Mouse (Mus musculus): Measurements from ENCODE around the gene 1700025G04Rik. TPM values are rescaled to one million over a fixed set of nuclear protein-coding genes. Genes with fewer than 3 reads are reported as not detected.
"Not testable (repeated sequence)": the region's sequence is repeated elsewhere in the genome, so short reads cannot be mapped to it uniquely, and the experiment has no call there.

Gene 1700025G04Rik
- total RNA-seq, 2 experiments from 2014 or later, result 28.5 TPM; not detected in 1

- ATAC-seq (replicated peaks; ENCODE audit: low FRiP score, poor library complexity, severe bottlenecking), result 0 out of 2 replicates have a peak, but pooled peaks have one; percentile 55
Measured at GRCm38 (mm10) chr1:151820457-151820856, 269.5 kb downstream of the 1700025G04Rik start.

DNA sequence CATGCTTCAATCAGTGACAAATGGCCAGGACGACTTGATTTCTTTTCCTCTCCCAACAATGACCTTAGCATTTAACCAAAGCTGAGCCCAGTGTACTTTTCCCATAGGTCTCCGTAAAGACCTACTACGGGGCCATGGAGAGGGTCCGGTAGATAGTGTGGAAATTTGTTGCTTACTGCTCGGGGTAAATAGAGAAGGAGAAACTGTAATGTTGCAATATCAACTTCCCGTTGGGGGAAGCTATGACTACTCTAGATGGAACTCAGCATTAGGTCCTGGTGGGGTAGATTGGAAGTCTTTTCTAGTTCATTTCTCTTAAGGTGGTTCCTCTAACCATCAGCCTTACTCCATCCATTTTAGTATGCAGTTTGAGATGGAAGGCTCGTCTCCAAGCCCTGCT lies 270.7 kb downstream of the 1700025G04Rik start:
- ATAC-seq (replicated peaks; ENCODE audit: low FRiP score, poor library complexity, severe bottlenecking), result no peak

DNA sequence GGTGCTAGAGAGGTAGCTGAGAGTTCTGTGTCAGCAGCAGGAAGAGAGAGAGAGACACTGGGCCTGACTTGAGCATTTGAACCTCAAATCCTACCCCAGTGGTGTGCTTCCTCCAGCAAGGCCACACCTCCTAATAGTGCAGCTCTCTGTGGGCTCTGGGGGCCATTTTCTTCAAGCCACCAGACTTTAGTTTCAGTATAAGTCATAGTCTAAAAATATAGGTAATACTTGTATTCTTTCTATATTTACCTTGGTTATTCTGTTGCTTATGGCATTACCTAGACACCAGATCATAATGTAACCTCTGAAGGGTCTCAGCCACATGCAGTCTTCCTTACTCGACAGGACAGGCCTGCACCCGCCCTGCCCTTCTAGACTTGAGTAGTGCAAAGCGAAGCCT lies 273.9 kb downstream of the 1700025G04Rik start:
- no peak for ATAC-seq (replicated peaks; ENCODE audit: low FRiP score, poor library complexity, severe bottlenecking)

GRCm38 (mm10) chr1:151812004-151812712 lies 277.8 kb downstream of the 1700025G04Rik start:
- ATAC-seq (replicated peaks; ENCODE audit: low FRiP score, poor library complexity, severe bottlenecking), result no peak

GRCm38 (mm10) chr1:151811456-151811855 lies 278.5 kb downstream of the 1700025G04Rik start:
- ATAC-seq (replicated peaks; ENCODE audit: low FRiP score, poor library complexity, severe bottlenecking), result no peak

GRCm38 (mm10) chr1:151810628-151811421 lies 279.1 kb downstream of the 1700025G04Rik start:
- ATAC-seq (replicated peaks; ENCODE audit: low FRiP score, poor library complexity, severe bottlenecking), result no peak

DNA sequence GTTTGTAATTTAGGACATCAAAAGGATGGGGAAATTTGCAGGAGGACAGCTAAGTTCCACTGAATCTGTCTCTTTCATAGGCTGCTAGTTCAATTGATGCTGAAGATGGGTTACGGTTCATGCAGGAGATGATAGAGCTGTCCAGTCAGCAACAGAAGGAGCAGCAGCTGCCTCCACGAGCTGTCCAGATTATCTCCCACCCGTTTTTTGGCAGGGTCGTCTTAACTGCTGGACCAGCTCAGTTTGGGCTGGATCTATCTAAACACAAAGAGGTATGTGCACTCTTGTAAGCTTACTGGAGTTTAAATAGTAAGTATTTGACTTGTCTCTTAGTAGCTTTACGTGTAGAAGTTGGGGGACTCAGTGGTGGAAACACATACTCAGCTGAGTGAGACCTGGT lies 282.6 kb downstream of the 1700025G04Rik start:
- ATAC-seq (replicated peaks; ENCODE audit: low FRiP score, poor library complexity, severe bottlenecking), result no peak

- ATAC-seq (replicated peaks; ENCODE audit: low FRiP score, poor library complexity, severe bottlenecking), result not testable (repeated sequence)
Measured at GRCm38 (mm10) chr1:151802795-151803194, 287.1 kb downstream of the 1700025G04Rik start.

Measured in erythroid progenitor cell, adult 5-6 weeks (primary cell).